Mouse (Mus musculus) CD4-positive helper T cell, adult 2 months (primary cell): ENCODE measurements at regions not wholly inside any gene's neighbourhood (a gene's known extent, or its start where the extent isn't known, plus 50 kb on each side); places are given as distances from the start of the nearest gene placed in this dataset.
A peak's percentile ranks its signal among the peaks of the same experiment; 100 is the strongest.
"Not testable (repeated sequence)": the region's sequence is repeated elsewhere in the genome, so short reads cannot be mapped to it uniquely, and the experiment has no call there.

Source experiments
- DNase-seq: peaks from one replicate; pipeline ENCODE4 v3.0.0-alpha.2; 2012; ENCODE audit warnings: low read depth, missing footprints, low spot score

DNA sequence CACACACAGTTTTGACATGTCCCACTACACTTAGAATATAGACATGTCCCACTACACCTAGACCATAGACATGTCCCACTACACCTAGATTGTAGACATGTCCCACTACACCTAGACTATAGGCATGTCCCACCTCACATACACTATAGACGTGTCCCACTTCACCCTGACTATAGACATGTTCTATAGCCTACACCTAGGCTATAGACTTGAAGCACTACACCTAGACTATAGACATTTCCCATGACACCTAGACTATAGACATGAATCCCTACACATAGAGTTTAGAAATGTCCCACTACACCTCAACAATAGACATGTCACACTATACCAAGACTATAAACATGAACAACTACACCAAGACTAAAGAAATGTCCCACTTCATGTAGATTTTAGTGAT lies 2580.9 kb downstream of the Gm37988 start:
- no peak for DNase-seq

DNA sequence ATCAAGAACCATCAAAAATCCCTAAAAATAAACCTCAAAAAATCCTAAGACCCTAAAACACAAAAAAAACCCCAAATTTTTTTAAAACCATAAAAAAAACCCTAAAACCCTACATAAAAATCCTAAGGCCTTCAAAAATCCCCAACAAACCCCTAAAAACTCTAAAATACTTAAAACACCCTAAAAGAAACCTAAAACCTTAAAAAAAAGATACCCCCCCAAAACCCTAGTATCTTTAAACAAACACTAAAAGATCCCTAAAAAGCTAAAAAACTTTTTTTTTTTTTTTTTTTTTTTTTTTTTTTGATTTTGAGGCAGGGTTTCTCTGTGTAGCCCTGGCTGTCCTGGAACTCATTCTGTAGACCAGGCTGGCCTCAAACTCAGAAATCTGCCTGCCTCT lies 2585.8 kb downstream of the Gm37988 start:
- DNase-seq, result no peak

DNA sequence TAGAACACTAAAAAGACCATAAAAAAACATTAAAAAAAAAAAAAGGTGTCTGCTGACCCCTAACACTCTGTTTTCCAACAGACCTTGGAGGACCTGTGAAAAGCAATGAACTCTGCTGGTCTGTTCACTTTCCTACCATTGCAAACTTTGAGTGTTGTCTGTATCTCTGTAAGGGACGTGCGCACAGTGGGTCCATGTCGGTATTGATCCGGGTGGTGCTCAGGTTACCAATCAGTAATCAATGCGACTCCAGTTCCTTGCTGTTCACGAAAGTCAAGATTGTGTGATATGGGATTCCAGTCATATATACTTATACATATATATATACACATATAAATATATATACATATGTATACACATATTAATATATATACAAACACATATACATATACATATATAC lies 2586.5 kb downstream of the Gm37988 start:
- DNase-seq, result peak; percentile 33

DNA sequence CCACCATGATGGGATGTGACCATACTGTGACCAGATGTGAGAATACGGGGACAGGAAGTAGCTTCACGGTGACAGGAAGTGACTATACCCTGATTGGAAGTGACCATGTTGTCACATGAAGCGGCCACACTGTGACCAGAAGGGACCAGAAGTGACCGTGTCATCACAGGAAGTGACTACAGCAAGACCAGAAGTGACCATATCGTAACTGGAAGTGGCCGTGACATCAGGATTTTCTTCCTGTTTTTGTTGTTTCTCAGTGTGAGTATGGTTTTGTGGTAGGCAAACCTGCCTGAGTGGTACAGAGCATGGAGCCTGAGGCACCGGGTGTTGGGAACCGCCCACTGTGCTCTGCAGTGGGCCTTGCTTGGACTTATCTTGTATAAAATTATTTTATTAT lies 2587.8 kb downstream of the Gm37988 start:
- peak; percentile 35 for DNase-seq

DNA sequence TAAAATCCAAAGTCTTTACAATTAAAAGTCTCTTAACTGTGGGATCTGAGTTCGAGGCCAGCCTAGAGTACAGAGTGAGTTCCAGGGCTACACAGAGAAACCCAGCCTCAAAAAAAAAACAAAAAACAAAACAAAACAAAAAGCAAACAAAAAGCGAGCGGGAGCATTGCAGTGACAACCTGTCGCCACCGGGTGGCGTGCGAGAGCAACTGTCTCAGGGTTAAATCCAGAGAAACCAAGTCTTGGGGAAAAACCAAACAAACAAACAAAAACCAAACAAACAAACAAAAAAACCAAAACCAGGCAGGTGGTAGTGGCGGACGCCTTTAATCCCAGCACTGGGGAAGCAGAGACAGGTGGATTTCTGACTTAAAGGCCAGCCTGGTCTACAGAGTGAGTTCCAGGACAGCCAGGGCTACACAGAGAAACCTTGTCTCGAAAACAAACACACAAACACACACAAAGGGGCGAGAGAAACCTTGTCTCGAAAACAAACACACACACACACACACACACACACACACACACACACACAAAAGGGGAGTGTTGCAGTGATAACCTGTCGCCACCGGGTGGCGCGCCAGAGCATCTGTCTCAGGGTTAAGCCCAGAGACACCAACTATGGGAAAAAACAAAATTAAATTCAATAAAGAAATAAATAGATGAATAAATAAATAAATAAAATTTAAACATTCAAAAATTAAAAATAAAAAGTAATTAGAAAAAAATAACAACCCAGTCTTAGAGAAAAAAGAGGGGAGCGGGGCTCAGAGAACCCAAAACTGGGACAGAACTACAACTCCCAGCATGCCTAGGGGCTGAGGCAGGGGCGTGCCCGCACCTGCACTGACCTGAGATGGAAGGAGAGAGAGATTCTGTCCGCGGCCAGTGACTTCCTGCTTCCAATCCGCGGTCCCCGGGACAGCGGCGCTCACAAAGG lies 2589.4 kb downstream of the Gm37988 start:
- DNase-seq, result peak; percentile 84

DNA sequence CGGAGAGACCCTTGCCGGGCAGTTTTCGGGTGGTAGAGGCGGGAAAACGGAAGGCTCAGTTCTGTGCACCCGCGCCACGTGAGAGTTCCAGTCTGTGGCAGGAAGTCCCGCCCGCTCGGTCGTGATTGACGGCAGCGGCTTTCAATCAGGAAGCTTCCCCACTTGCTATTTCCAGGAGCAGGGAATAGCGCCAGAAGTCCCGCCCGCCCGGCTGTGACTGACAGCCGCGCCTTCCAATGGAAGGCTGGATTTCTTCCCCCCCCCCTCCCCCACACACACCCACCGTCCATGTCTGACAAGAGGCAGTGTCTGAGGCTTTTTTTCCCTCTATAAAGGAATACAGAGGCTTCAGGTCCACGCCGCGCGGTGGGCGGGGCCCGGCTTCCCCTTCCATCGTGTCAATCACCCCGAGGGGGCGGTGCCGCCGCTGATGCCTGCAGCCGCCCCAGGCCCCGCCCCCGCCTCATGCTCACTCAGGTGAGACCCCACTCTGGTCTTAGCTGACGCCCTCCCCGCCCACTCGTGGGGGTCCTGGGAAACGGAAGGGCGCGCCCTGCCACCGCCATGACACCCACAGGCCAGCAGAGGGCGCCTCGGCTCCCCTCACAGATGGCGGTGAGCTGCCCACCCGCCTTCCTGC lies 2590.2 kb downstream of the Gm37988 start:
- DNase-seq, result peak; percentile 100

DNA sequence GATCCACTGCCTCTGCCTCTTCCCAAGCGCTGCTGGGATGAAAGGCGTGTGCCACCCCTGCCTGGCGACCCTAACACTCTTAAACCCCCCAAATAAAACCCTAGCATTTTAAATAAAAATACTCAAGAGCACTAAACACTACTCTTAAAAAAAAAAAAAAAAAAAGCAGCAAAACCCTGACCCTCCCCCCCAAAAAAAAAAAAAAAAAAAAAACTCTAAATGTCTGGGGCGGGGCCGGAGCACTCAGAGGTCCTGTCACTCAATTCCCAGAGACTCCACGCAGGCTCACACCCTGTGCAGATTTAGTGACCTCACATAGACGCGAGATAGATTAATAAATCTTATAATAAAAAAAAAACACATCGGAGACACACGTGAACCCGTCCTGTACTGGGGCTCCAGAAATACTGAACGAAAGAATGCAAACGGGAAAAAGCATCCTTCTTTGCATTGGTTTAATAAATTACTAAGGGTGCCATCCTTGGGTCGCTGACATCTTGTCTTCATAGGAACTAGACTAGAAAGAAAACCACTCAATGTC lies 2591.1 kb downstream of the Gm37988 start:
- DNase-seq, result no peak

DNA sequence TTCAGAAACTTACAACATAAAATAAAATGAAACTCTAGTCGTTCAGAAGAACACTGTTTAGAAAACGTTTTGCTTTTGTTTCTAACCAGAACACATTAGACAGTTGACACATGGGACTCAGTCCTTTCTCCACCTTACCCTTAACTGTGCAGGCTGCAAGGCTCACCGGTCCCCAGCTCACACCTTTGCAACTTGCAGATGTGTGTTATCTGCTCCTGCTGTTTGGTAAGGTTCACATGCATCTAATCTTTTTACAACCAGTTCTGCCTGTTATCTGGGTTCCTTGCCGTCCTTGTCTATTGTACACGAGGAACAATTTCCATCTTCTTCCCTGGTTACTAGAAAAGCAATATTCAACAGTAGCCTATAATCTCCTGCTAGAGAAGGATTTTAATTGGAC lies 2598.0 kb downstream of the Gm37988 start:
- DNase-seq, result not testable (repeated sequence)

DNA sequence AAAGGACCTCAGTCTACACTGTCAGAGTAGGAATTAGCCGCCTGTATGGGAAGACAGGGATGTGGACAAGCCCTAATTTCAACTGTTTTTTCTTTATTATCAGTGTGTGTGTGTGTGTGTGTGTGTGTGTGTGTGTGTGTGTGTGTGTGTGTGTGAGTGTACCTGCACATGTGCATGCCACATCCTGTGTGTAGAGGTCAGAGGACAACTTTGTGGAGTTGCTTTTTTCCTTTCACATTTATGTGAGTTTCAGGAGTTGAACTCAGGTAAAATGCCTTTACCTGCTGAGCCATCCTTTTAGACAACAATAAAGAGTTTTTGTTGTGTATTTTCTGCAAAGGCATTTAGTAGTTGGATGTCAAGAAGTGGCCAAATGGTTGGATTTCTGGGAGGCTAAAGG lies 2606.8 kb downstream of the Gm37988 start:
- DNase-seq, result peak; percentile 11

DNA sequence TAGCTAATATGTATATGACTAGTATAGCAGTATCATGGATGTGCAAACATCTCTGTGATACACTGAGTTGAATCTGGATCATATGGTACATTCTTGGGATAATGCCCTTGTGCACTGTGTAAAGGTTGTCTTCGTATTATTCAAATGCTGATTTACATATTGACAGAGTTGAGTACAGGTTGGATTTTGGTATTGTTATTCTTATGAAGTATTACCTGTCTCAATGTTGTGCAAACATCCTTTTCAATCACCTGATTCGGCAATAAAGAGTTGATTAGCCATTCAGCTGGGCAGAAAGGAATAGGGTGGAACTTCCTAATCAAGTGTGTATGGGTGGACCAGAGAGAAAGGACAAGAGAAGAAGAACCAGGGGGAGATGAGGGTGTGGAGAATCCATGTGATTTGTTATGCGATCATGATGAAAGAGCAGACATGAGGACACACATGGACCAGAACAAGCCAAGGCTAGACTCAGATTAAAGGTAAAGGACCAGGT lies 2644.0 kb downstream of the Gm37988 start:
- DNase-seq, result no peak

DNA sequence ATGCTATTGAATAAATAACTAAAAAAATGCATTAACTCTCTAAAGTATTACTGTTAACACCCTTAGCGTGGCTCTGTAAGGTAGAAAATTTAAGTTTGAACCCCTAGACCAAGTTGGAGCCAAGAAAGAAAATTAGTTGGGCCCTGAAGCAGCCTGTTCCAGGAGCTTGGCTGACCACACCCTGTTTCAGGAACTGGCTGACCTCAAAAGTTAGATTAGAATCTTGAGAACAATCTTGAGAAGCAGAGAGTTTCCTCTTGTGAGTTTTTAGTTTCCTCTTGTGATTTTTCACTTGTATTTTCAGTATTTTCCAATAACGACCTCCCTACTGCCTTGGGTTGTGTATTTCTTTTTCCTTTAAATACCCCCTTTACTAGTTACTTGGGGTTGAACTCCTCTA lies 2647.2 kb downstream of the Gm37988 start:
- peak; percentile 53 for DNase-seq

DNA sequence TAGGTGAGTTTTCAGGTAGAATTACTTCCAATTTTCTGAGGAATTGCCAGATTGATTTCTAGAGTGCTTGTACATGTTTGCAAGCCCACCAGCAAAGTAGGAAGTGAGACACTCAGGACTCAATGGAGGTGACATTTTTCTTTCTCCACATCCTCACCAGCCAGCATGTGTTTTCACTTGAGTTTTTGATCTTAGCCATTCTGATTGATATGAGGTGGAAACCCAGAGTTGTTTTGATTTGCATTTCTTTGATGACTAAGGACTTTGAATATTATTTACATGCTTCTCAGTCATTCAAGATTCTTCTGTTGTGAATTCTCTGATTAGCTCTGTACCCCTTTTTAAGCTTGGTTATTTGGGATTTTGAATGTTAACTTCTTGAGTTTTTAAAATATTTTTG lies 2650.2 kb downstream of the Gm37988 start:
- DNase-seq, result peak; percentile 3

DNA sequence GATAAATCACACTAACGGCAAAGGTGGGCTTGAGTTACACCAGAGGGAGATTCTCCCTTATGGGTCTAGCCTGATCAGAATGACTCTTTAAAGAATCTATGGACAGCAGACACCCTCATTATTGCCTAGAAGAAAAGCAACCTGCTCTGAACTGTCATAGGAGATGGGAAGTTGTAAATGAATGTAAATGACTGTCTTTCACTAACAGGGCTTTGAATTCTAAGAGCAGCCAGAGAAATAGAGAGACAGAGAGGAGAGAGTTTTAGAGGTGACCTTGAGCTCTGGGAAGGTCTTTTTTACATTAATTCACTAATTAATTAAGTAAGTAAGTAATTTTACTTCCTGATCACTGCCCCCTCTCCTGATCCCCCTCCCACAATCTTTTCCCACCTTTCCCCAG lies 2686.4 kb downstream of the Gm37988 start:
- no peak for DNase-seq

DNA sequence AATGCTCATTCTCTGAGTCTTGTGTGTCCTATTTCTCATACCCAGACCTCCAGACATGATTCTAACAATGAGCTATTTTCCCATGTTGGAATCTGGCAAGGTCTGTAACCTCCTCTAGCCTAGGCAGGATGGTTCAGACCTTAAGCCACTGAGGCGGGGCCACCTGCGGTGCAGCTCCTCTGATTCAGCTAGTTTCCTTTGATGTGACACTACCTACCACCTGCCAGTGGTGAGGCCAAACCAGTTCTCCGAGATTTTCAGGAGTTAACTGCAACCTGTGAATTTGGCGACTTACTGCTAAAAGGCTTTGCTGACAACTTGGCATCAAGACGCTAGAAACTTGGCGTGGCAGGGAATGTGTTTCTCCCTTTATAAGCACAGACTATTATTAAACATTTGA lies 2691.3 kb downstream of the Gm37988 start:
- no peak for DNase-seq

DNA sequence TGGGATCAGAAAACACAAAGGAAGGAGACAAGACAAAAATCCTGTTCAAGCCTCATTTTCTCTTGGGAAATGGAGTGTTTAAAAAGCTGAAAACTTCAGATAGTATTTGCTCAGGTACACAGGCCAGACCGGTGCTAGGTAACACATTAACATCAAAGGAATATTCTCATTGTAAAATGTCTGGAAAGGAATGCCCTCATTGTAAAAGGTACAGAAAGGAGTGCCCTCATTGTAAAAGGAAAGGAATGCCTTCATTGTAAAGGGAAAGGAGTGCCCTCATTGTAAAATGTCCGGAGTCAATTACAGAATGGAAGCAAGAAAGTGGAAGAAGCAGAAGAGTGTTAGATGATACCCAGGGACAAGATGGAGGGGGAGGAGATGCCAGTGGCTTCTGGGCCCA lies 2694.7 kb downstream of the Gm37988 start:
- no peak for DNase-seq

DNA sequence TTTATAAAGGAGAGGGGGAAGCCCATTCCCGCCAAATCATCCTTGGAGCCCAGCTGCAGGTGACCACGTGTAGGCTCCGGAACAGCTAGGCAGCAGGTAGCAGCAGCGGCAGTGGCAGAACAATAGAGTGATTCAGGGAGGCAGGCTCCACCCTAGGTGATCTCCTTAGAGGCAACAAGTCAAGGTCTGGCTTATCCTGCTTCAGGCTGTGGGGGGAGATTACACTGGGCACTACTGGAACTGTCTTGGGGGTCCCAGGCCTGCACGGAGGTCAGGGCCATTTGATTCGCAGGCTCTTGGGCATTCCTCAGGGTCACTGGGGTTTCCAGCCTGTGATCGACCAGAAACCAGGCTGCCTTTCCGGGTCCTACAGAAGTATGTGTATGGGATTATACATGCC lies 2711.1 kb downstream of the Gm37988 start:
- DNase-seq, result no peak

DNA sequence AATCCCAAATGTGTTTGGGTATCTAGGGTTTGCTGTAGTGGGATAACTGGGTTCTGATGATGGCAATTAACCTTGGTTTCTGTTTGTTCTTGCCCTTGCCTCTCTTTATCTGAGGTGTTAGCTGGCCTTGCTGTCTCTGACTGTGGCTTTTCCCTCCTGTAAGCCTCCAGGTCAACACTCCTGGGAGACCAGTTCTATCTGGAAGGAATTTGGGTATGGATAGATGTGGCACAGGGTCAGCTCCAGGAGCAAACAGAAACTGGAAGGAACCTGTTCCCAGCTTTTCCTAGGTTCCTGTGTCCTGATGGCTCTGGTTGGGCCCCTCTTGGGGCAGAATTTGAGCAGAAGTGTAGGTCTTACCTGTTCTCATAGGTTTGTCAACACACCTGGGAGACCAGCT lies 2725.8 kb downstream of the Gm37988 start:
- DNase-seq, result no peak

DNA sequence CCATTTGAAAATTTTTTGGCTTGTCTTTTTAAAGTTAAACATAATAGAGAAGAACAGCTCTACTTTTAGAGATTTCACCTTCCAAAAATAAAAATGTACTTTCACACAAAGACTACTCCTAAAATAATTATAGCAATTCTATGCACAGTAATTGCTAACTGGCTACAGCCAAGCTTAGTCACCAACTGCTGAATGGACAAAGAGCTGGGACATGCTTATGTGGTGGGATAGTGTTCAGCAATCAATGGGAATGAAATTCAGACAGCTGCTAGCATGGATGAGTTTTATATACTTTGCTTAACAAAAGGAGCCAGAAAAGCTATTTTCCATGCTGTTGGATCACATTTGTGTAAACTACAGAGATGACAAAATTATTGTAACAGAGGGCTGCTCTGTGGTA lies 2727.5 kb downstream of the Gm37988 start:
- no peak for DNase-seq

DNA sequence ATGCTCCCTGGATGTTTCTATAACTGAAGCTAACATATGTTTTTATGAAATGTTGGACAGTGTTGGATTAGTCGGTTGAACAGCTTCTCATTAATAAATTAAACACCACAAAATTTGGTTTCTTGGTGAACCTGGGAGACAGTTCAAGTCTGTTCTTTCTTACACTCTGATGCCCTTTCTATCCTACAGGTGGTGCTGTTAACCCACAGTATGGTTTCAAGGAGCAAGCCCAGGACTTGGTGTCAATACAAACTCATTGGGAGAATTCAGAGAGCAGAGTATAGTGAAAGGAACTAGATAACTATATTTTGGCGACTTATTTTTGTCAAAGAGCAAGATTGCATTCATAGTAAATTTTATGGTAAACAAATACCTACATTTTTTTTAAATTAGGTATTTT lies 2735.8 kb downstream of the Gm37988 start:
- no peak for DNase-seq

DNA sequence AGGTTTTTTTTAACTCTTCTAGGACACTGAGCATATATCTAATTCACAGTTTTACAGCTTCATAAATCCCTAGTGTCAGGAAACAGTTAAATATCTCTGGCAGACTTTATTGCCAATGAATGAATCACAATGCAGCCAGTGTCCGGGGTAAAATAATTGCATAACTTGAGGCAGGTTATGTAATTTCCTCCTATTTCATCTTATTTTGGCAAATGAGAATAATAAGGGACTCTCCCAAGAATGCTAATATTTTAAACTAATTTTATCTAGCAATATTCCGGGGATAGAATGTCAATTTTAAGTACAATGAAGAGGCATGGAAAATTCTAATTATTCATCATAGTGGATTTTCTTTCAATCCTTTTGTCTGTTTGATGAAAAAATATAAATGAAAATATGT lies 2740.6 kb downstream of the Gm37988 start:
- DNase-seq, result no peak

DNA sequence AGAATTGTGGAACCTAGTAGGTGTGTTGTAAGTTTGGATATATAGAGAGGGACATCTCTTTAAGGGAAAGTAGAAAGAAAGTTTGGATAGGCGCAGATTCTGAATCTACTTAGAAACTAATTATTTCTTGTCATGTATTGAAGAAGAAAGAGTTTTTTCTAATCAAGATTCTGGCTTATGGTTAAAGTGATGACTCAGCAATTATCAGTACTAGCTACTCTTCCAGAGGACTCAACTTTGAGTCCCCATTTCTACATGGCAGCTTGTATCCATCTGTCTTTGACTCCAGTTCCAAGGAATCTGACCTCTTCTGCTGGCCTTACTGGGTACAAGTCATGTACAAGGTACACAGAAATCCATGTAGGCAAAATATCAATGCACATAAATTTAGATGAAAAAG lies 2767.1 kb downstream of the Gm37988 start:
- DNase-seq, result no peak

DNA sequence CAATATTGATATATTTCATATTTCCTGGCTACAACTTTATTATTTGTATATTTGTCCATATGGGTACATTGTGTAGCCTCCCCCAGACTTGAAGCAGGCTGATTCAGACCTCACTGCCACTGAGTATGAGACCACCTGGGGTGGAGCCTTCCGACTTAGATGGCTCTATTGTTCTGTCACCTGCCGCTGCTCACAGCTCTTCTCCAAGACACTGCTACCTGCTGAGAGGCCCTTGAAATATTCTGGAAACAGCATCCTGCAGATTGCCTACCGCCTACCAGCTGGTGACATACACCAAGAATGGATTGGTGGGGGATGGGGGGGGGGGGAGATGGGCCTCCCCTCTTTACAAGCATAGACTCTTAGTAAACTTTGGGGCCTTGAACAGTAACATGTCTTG lies 2778.7 kb downstream of the Gm37988 start:
- DNase-seq, result no peak

DNA sequence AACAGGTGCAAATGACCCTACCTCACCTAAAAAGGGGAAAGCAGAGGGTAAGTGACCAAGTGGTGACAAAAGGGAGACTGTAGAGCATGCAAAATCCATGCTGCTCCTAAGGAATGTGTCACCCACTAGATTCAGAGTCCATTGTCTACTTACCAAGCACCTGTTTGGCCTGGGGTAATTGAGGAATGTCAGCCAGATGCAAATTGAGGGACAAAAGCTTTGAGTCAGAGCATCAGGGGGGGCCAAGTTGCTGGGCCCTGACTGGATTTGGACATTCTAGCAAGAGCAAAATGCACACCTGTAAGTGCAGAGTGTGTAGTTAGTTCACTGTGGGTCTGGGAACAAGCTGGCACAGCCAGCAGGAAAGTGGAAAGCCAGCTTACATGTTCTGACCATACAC lies 2783.6 kb downstream of the Gm37988 start:
- DNase-seq, result no peak
